Mouse (Mus musculus) liver, embryonic 14.5 days (tissue): ENCODE data around the gene Castor2. TPM values are rescaled to one million over a fixed set of nuclear protein-coding genes. Genes with fewer than 3 reads are reported as not detected.

ENCODE experiments used
- ATAC-seq: fragments of 200-750 bp; cut with Nextera tagmentation; 2 replicates; pipeline ENCODE4 v1.8.0; 2017; ENCODE audit warnings: moderate number of reproducible peaks, mild to moderate bottlenecking, moderate library complexity; ENCODE audit not compliant: insufficient read depth
- DNase-seq, 3 experiments: peaks; one replicate each; pipeline ENCODE4 v3.0.0-alpha.2; 2012 to 2013; ENCODE audit warnings: low read depth in 3 of 3, low spot score in 3 of 3
- H3K27ac ChIP-seq: fragments of 300-500 bp; sonication (generic); 2 replicates; pipeline ENCODE4 v1.5.1; 2014; ENCODE audit warnings: moderate library complexity, mild to moderate bottlenecking, control low read depth, inconsistent platforms
- H3K27me3 ChIP-seq: fragments of 300-500 bp; sonication (generic); 2 replicates; pipeline ENCODE4 v1.6.1; 2014; ENCODE audit warnings: mild to moderate bottlenecking, low read length, moderate library complexity; ENCODE audit not compliant: control insufficient read depth, insufficient read depth
- H3K36me3 ChIP-seq: fragments of 300-500 bp; sonication (generic); replicated peaks from 2 replicates; pipeline ENCODE4 v1.6.1; 2014; ENCODE audit warnings: low read depth; ENCODE audit not compliant: control insufficient read depth, insufficient read depth
- H3K4me1 ChIP-seq, 2 experiments: fragments of 200-500 bp in 1 of 2; fragments of 300-500 bp in 1 of 2; sonication (generic) in 1 of 2; replicated peaks; 2 replicates each; pipeline ENCODE4 v1.6.1; 2012 to 2014; ENCODE audit warnings: antibody characterized with exemption in 1 of 2, inconsistent platforms in 1 of 2, low read length in 1 of 2; ENCODE audit not compliant: control insufficient read depth in 2 of 2, insufficient read depth in 2 of 2
- H3K4me2 ChIP-seq: fragments of 300-500 bp; sonication (generic); 2 replicates; pipeline ENCODE4 v1.6.1; 2014; ENCODE audit warnings: low read depth, mild to moderate bottlenecking, control low read depth, moderate library complexity
- H3K4me3 ChIP-seq, 2 experiments: fragments of 200-500 bp in 1 of 2; fragments of 300-500 bp in 1 of 2; sonication (generic) in 1 of 2; 2 replicates each; pipeline ENCODE4 v1.5.1; 2012 to 2014; ENCODE audit warnings: low read depth in 2 of 2, low read length in 2 of 2, mild to moderate bottlenecking in 2 of 2, control low read depth in 1 of 2, inconsistent platforms in 1 of 2, moderate library complexity in 1 of 2; ENCODE audit not compliant: insufficient read depth in 1 of 2
- H3K9ac ChIP-seq: fragments of 300-500 bp; sonication (generic); replicated peaks from 2 replicates; pipeline ENCODE4 v1.6.1; 2014; ENCODE audit warnings: mild to moderate bottlenecking, control low read depth, moderate library complexity
- H3K9me3 ChIP-seq: fragments of 300-500 bp; sonication (generic); 2 replicates; pipeline ENCODE4 v1.6.1; 2016; ENCODE audit warnings: low read length, mixed read lengths; ENCODE audit not compliant: control insufficient read depth
- CTCF ChIP-seq: IDR thresholded peaks from 2 replicates; pipeline ENCODE4 v1.5.1; 2016; ENCODE audit warnings: antibody characterized with exemption, low read depth, control low read depth
- EP300 ChIP-seq: IDR thresholded peaks from 2 replicates; pipeline ENCODE4 v1.6.1; 2016; ENCODE audit warnings: antibody characterized with exemption, low read depth
- WGBS: fragments of 180-500 bp; shearing (Covaris S2); extraction: QIAGEN DNeasy Blood & Tissue Kit; methylation state at CpG from one replicate; pipeline ENCODE4 v1.1.7; 2014; ENCODE audit not compliant: insufficient replicate concordance; 5-methylcytosine and 5-hydroxymethylcytosine counted together
- polyA plus RNA-seq, 2 experiments: library from polyadenylated mRNA; depleted of rRNA in 1 of 2; stranded (reverse) in 1 of 2; unstranded in 1 of 2; fragments of >200 nt; fragmentation: Nextera tagmentation in 1 of 2; extraction: Ambion mirVana in 1 of 2; gene quantifications; 2 replicates each; pipeline versions ENCODE4 v1.2.1 to v1.2.3; 2012 to 2014

The Castor2 gene
- polyA plus RNA-seq (2012; rRNA removed), result 0.18 and 0.21 TPM in 2 replicates
- 0.28 and 0.45 TPM in 2 replicates for polyA plus RNA-seq (2014; fragmentation: Nextera tagmentation; extraction: Ambion mirVana)

- TF ChIP-seq EP300 (no peak), CTCF (no peak)
- DNase-seq (peak; percentile 41 to 50 (median 49)), ATAC-seq (peak; percentile 73)
- Histone ChIP-seq H3K4me2 (peak within 1 kb of the TSS; percentile 73), H3K36me3 (no peaks in the 10 kb centered on the region), H3K9ac (no peak within 1 kb of the TSS), H3K4me3 (peak within 1 kb of the TSS; percentile 50 to 60), H3K9me3 (no peaks in the 10 kb centered on the region), H3K27ac (no peak within 1 kb of the TSS), H3K27me3 (no peaks in the 10 kb centered on the region; the same call in 1 of the 2 replicates), H3K4me1 (no peaks in the 10 kb centered on the region)
- WGBS, result under 1% methylated on average over 53 of the region's 58 CpGs
These were observed at the start of gene Castor2 for GRCm38 (mm10) chr5:134099496-134100211. Gene Castor2 (plus strand): TSS chr5:134099711.

GRCm38 (mm10) chr5:134050711-134051110, 48.8 kb upstream of the Castor2 start:
- Histone ChIP-seq H3K4me2 (no peak overlapping the region), H3K27me3 (no peaks in the 10 kb centered on the region), H3K9me3 (no peaks in the 10 kb centered on the region), H3K27ac (no peak overlapping the region), H3K36me3 (no peaks in the 10 kb centered on the region), H3K4me3 (no peak overlapping the region), H3K4me1 (no peaks in the 10 kb centered on the region), H3K9ac (no peak overlapping the region)
- TF ChIP-seq EP300, result no peak
- TF ChIP-seq CTCF, result no peak
- no peak for DNase-seq
- ATAC-seq, result no peak
- 21% methylated on average over 10 of the region's 10 CpGs for WGBS

GRCm38 (mm10) chr5:134052614-134053013, 46.9 kb upstream of the Castor2 start:
- 0 out of 2 replicates have a peak, but pooled peaks have one; percentile 26 for TF ChIP-seq CTCF
- no peak for TF ChIP-seq EP300
- H3K27me3 ChIP-seq, result no peaks in the 10 kb centered on the region
- no peak overlapping the region for H3K4me3 ChIP-seq
- no peak overlapping the region for H3K9ac ChIP-seq
- no peak for ATAC-seq
- H3K27ac ChIP-seq, result no peak overlapping the region
- no peaks in the 10 kb centered on the region for H3K4me1 ChIP-seq
- no peaks in the 10 kb centered on the region for H3K9me3 ChIP-seq
- no peak for DNase-seq
- no peaks in the 10 kb centered on the region for H3K36me3 ChIP-seq
- WGBS, result 47% methylated on average over 4 of the region's 4 CpGs
- no peak overlapping the region for H3K4me2 ChIP-seq

GRCm38 (mm10) chr5:134054496-134054895, 45.0 kb upstream of the Castor2 start:
- H3K9ac ChIP-seq, result no peak overlapping the region
- no peak for TF ChIP-seq CTCF
- TF ChIP-seq EP300, result no peak
- no peaks in the 10 kb centered on the region for H3K4me1 ChIP-seq
- H3K4me2 ChIP-seq, result no peak overlapping the region
- H3K9me3 ChIP-seq, result no peaks in the 10 kb centered on the region
- DNase-seq (no peak), ATAC-seq (no peak)
- 75% methylated on average over 4 of the region's 4 CpGs for WGBS
- no peak overlapping the region for H3K4me3 ChIP-seq
- no peak overlapping the region for H3K27ac ChIP-seq
- no peaks in the 10 kb centered on the region for H3K27me3 ChIP-seq
- no peaks in the 10 kb centered on the region for H3K36me3 ChIP-seq

GRCm38 (mm10) chr5:134058793-134059352, 40.6 kb upstream of the Castor2 start:
- ATAC-seq (no peak), DNase-seq (no peak)
- no peak overlapping the region for H3K9ac ChIP-seq
- H3K4me3 ChIP-seq, result no peak overlapping the region
- no peak overlapping the region for H3K27ac ChIP-seq
- no peak overlapping the region for H3K4me2 ChIP-seq
- no peaks in the 10 kb centered on the region for H3K27me3 ChIP-seq
- no peaks in the 10 kb centered on the region for H3K9me3 ChIP-seq
- no peaks in the 10 kb centered on the region for H3K4me1 ChIP-seq
- 57% methylated on average over 13 of the region's 13 CpGs for WGBS
- TF ChIP-seq CTCF (no peak), EP300 (no peak)
- no peaks in the 10 kb centered on the region for H3K36me3 ChIP-seq
